Mouse (Mus musculus) kidney, embryonic 14.5 days (tissue): ENCODE data around the gene Serpini2. TPM values are rescaled to one million over a fixed set of nuclear protein-coding genes. Genes with fewer than 3 reads are reported as not detected.
"Not testable (repeated sequence)": the region's sequence is repeated elsewhere in the genome, so short reads cannot be mapped to it uniquely, and the experiment has no call there.

Experiments used
- ATAC-seq: fragments of 200-750 bp; cut with Nextera tagmentation; 2 replicates; pipeline ENCODE4 v1.8.0; 2017; ENCODE audit warnings: moderate number of reproducible peaks, mild to moderate bottlenecking, moderate TSS enrichment, moderate library complexity; ENCODE audit not compliant: low FRiP score, low TSS enrichment
- H3K27ac ChIP-seq: fragments of 300-500 bp; sonication (generic); 2 replicates; pipeline ENCODE4 v1.5.1; 2014; ENCODE audit warnings: low read depth, mild to moderate bottlenecking, low read length, moderate library complexity, mixed read lengths
- H3K27me3 ChIP-seq: fragments of 300-500 bp; sonication (generic); 2 replicates; pipeline ENCODE4 v1.6.1; 2014; ENCODE audit warnings: mild to moderate bottlenecking, low read length; ENCODE audit not compliant: control insufficient read depth, insufficient read depth
- H3K36me3 ChIP-seq: fragments of 300-500 bp; sonication (generic); 2 replicates; pipeline ENCODE4 v1.6.1; 2014; ENCODE audit warnings: low read length, mixed read lengths; ENCODE audit not compliant: control insufficient read depth, insufficient read depth
- H3K4me1 ChIP-seq: fragments of 300-500 bp; sonication (generic); 2 replicates; pipeline ENCODE4 v1.6.1; 2014; ENCODE audit warnings: low read length, mixed read lengths; ENCODE audit not compliant: control insufficient read depth, insufficient read depth
- H3K4me2 ChIP-seq: fragments of 300-500 bp; sonication (generic); replicated peaks from 2 replicates; pipeline ENCODE4 v1.6.1; 2014; ENCODE audit warnings: low read depth, mild to moderate bottlenecking, low read length
- H3K4me3 ChIP-seq: fragments of 300-500 bp; sonication (generic); 2 replicates; pipeline ENCODE4 v1.5.1; 2014; ENCODE audit warnings: mild to moderate bottlenecking, low read length
- H3K9ac ChIP-seq: fragments of 300-500 bp; sonication (generic); 2 replicates; pipeline ENCODE4 v1.6.1; 2014; ENCODE audit warnings: low read depth, mild to moderate bottlenecking, low read length, moderate library complexity
- H3K9me3 ChIP-seq: fragments of 300-500 bp; sonication (generic); 2 replicates; pipeline ENCODE4 v1.6.1; 2016; ENCODE audit warnings: low read length; ENCODE audit not compliant: control insufficient read depth
- WGBS: fragments of 180-500 bp; shearing (Covaris S2); extraction: QIAGEN DNeasy Blood & Tissue Kit; methylation state at CpG from one replicate; pipeline ENCODE4 v1.1.7; 2014; 5-methylcytosine and 5-hydroxymethylcytosine counted together
- polyA plus RNA-seq: library from polyadenylated mRNA; unstranded; fragments of >200 nt; fragmentation: Nextera tagmentation; extraction: Ambion mirVana; gene quantifications from 2 replicates; pipeline ENCODE4 v1.2.1, GENCODE M21; 2014

The Serpini2 gene
- polyA plus RNA-seq: not detected in 2 replicates

GRCm38 (mm10) chr3:75269978-75270377 is at the start of gene Serpini2:
Serpini2 (minus strand) TSS chr3:75270078.
- Histone ChIP-seq H3K9ac (no peak within 1 kb of the TSS), H3K27ac (no peak within 1 kb of the TSS), H3K4me2 (no peak within 1 kb of the TSS), H3K4me3 (no peak within 1 kb of the TSS), H3K36me3 (no peaks in the 10 kb centered on the region), H3K27me3 (no peaks in the 10 kb centered on the region), H3K9me3 (no peaks in the 10 kb centered on the region), H3K4me1 (no peaks in the 10 kb centered on the region)
- ATAC-seq: no peak
- WGBS: 92% methylated on average over 2 of the region's 2 CpGs

GRCm38 (mm10) chr3:75308861-75309260 is 39.0 kb upstream of the Serpini2 start:
- Histone ChIP-seq H3K4me3 (no peak overlapping the region), H3K9ac (no peak overlapping the region), H3K4me1 (no peaks in the 10 kb centered on the region), H3K27me3 (no peaks in the 10 kb centered on the region), H3K27ac (no peak overlapping the region), H3K9me3 (no peaks in the 10 kb centered on the region), H3K4me2 (no peak overlapping the region), H3K36me3 (no peaks in the 10 kb centered on the region)
- ATAC-seq: no peak
- WGBS: 90% methylated on average over 4 of the region's 4 CpGs

- Histone ChIP-seq H3K9ac (no peak overlapping the region), H3K9me3 (no peaks in the 10 kb centered on the region), H3K4me3 (no peak overlapping the region), H3K4me1 (no peaks in the 10 kb centered on the region), H3K4me2 (no peak overlapping the region), H3K27ac (no peak overlapping the region), H3K36me3 (no peaks in the 10 kb centered on the region), H3K27me3 (no peaks in the 10 kb centered on the region)
- 56% methylated on average over 3 of the region's 3 CpGs for WGBS
- ATAC-seq: no peak
These were observed 38.4 kb upstream of the Serpini2 start for GRCm38 (mm10) chr3:75308228-75308627.

GRCm38 (mm10) chr3:75305584-75305983 is 35.7 kb upstream of the Serpini2 start:
- no peaks in the 10 kb centered on the region for H3K27me3 ChIP-seq
- no peak overlapping the region for H3K4me3 ChIP-seq
- H3K4me2 ChIP-seq: no peak overlapping the region
- no peaks in the 10 kb centered on the region for H3K36me3 ChIP-seq
- no peak for ATAC-seq
- H3K9me3 ChIP-seq: no peaks in the 10 kb centered on the region
- 79% methylated on average over 3 of the region's 3 CpGs for WGBS
- H3K4me1 ChIP-seq: no peaks in the 10 kb centered on the region
- H3K27ac ChIP-seq: no peak overlapping the region
- H3K9ac ChIP-seq: no peak overlapping the region

- ATAC-seq: no peak
These were observed 34.7 kb upstream of the Serpini2 start for GRCm38 (mm10) chr3:75304621-75305020.

GRCm38 (mm10) chr3:75301072-75301471 is 31.2 kb upstream of the Serpini2 start:
- Histone ChIP-seq H3K27me3 (no peaks in the 10 kb centered on the region), H3K9me3 (no peaks in the 10 kb centered on the region), H3K4me2 (no peak overlapping the region), H3K27ac (no peak overlapping the region), H3K36me3 (no peaks in the 10 kb centered on the region), H3K4me1 (no peaks in the 10 kb centered on the region), H3K4me3 (no peak overlapping the region), H3K9ac (no peak overlapping the region)
- WGBS: 88% methylated on average over 2 of the region's 2 CpGs
- no peak for ATAC-seq

More at GRCm38 (mm10) chr3:75304621-75305020, 34.7 kb upstream of the Serpini2 start:
- Histone ChIP-seq H3K9ac (no peak overlapping the region), H3K9me3 (no peaks in the 10 kb centered on the region), H3K27ac (no peak overlapping the region), H3K4me2 (no peak overlapping the region), H3K27me3 (no peaks in the 10 kb centered on the region), H3K4me3 (no peak overlapping the region), H3K4me1 (no peaks in the 10 kb centered on the region), H3K36me3 (no peaks in the 10 kb centered on the region)
- whole genome bisulfite sequencing: 89% methylated on average over 5 of the region's 5 CpGs

GRCm38 (mm10) chr3:75299464-75299863 is 29.6 kb upstream of the Serpini2 start:
- not testable (repeated sequence) for H3K9ac ChIP-seq, H3K9me3 ChIP-seq, H3K4me2 ChIP-seq, H3K36me3 ChIP-seq, H3K27me3 ChIP-seq, H3K4me3 ChIP-seq, H3K4me1 ChIP-seq, ATAC-seq, H3K27ac ChIP-seq
- 67% methylated on average over 1 of the region's 1 CpGs for WGBS

GRCm38 (mm10) chr3:75297758-75298111 is 27.9 kb upstream of the Serpini2 start:
- Histone ChIP-seq H3K4me1 (no peaks in the 10 kb centered on the region), H3K27me3 (no peaks in the 10 kb centered on the region), H3K27ac (no peak overlapping the region), H3K9ac (no peak overlapping the region), H3K4me3 (no peak overlapping the region), H3K4me2 (no peak overlapping the region), H3K36me3 (no peaks in the 10 kb centered on the region), H3K9me3 (no peaks in the 10 kb centered on the region)
- ATAC-seq: no peak
- WGBS: 53% methylated on average over 3 of the region's 3 CpGs

- ATAC-seq: no peak
- 60% methylated on average over 2 of the region's 2 CpGs for WGBS
- Histone ChIP-seq H3K27me3 (no peaks in the 10 kb centered on the region), H3K9me3 (no peaks in the 10 kb centered on the region), H3K36me3 (no peaks in the 10 kb centered on the region), H3K9ac (no peak overlapping the region), H3K4me2 (no peak overlapping the region), H3K4me1 (no peaks in the 10 kb centered on the region), H3K4me3 (no peak overlapping the region), H3K27ac (no peak overlapping the region)
These were observed 27.3 kb upstream of the Serpini2 start for GRCm38 (mm10) chr3:75297026-75297757.
